Mouse (Mus musculus) limb, embryonic 10.5 days (tissue): ENCODE measurements around the gene Micu1. TPM values are rescaled to one million over a fixed set of nuclear protein-coding genes. Genes with fewer than 3 reads are reported as not detected.

Experiments
- polyA plus RNA-seq: library from polyadenylated mRNA; unstranded; fragments of >200 nt; fragmentation: Nextera tagmentation; extraction: Ambion mirVana; gene quantifications from 2 replicates; pipeline ENCODE4 v1.2.1, GENCODE M21; 2016

Gene Micu1
- polyA plus RNA-seq, 1 experiment from 2014 or later, result 52.4 TPM

Other genes starting within 250 kb of the Micu1 start
- not detected in 2 replicates for gene Gm10322, start 86.4 kb upstream of the Micu1 start, polyA plus RNA-seq
- 17.4 and 28.3 TPM in 2 replicates for gene Mcu, start 85.8 kb upstream of the Micu1 start, polyA plus RNA-seq
- 25.8 and 28.2 TPM in 2 replicates for gene Dnajb12, start 177.1 kb downstream of the Micu1 start, polyA plus RNA-seq
- gene Ddit4, start 249.4 kb downstream of the Micu1 start, polyA plus RNA-seq, result 30.3 and 58.7 TPM in 2 replicates